Mouse (Mus musculus): ENCODE results near the gene Hist1h4h.

- TF ChIP-seq MYOG (IDR thresholded peaks at IDR 0.05; ENCODE audit: control insufficient read depth in 1 of 3, insufficient read depth in 1 of 3, insufficient read length in 2 of 3, low read depth in 2 of 3) (no peak), TCF12 (IDR thresholded peaks at IDR 0.05; ENCODE audit: insufficient read depth, poor library complexity, severe bottlenecking) (no peak), POLR2A (IDR thresholded peaks at IDR 0.05; ENCODE audit: insufficient read length, low read depth) (no peak), USF1 (IDR thresholded peaks at IDR 0.05; ENCODE audit: low read depth) (no peak), MYOD1 (IDR thresholded peaks at IDR 0.05; ENCODE audit: control insufficient read depth in 1 of 3, insufficient read length in 2 of 3, low read depth in 2 of 3) (no peak), MAX (IDR thresholded peaks at IDR 0.05; ENCODE audit: low read depth) (no peak), CEBPB (IDR thresholded peaks at IDR 0.05; ENCODE audit: insufficient read depth, poor library complexity, severe bottlenecking) (no peak), E2F4 (IDR thresholded peaks at IDR 0.05; ENCODE audit: insufficient read depth) (no peak), POLR2AphosphoS2 (IDR thresholded peaks at IDR 0.05; ENCODE audit: insufficient read length, low read depth) (no peak), REST (IDR thresholded peaks at IDR 0.05; ENCODE audit: insufficient read depth, insufficient read length) (no peak), TCF3 (IDR thresholded peaks at IDR 0.05; ENCODE audit: insufficient read length, low read depth) (no peak), SRF (IDR thresholded peaks at IDR 0.05; ENCODE audit: control insufficient read depth, insufficient read length, low read depth) (no peak)
Measured at GRCm38 (mm10) chr13:23577835-23578234, 47.0 kb downstream of the Hist1h4h start.
